Mouse (Mus musculus): ENCODE measurements around the gene Spaca6.

GRCm38 (mm10) chr17:17790866-17791630 lies 35.9 kb upstream of the Spaca6 start:
- TF ChIP-seq CTCF (IDR thresholded peaks at IDR 0.05; ENCODE audit: low read depth, low read length) (no peak), POLR2A (IDR thresholded peaks at IDR 0.05; ENCODE audit: borderline replicate concordance, low read depth, low read length) (no peak)

Data from bone marrow macrophage, adult 2 months (primary cell).